Mouse (Mus musculus): ENCODE results near the gene Gm15319.
"Not testable (repeated sequence)": the region's sequence is repeated elsewhere in the genome, so short reads cannot be mapped to it uniquely, and the experiment has no call there.

- TF ChIP-seq MAFK (IDR thresholded peaks at IDR 0.05; ENCODE audit: insufficient read depth, low read depth, low read length); ZC3H11A (IDR thresholded peaks at IDR 0.05; ENCODE audit: borderline replicate concordance, low read depth, low read length): not testable (repeated sequence)
These were observed 74.1 kb downstream of the Gm15319 start for GRCm38 (mm10) chr8:20288878-20289277.
